Mouse (Mus musculus): ENCODE results near the gene Ccl17. TPM values are rescaled to one million over a fixed set of nuclear protein-coding genes. Genes with fewer than 3 reads are reported as not detected.

The Ccl17 gene
- polyA plus RNA-seq, 1 experiment, result 0.64 TPM

- H3K27me3 ChIP-seq (replicated peaks; ENCODE audit: control insufficient read depth, insufficient read depth, low read length), result no peaks in the 10 kb centered on the region
- TF ChIP-seq POLR2A (IDR thresholded peaks at IDR 0.05; ENCODE audit: low read depth, low read length) (no peak), CTCF (conservative IDR thresholded peaks at IDR 0.05; ENCODE audit: insufficient read depth, insufficient read length, low read depth, low read length) (peak; percentile 47)
- peak; percentile 92 for DNase-seq
- H3K4me1 ChIP-seq (ENCODE audit: control insufficient read depth, insufficient read depth, low read length), result 0 out of 2 replicates have a peak, but pooled peaks cover 2% of the 10 kb centered on the region
- H3K4me3 ChIP-seq (ENCODE audit: insufficient read depth, low read depth, low read length), result no peak overlapping the region
- no peak overlapping the region for H3K27ac ChIP-seq (ENCODE audit: insufficient read depth, low read depth, low read length)
- 34% methylated on average over 6 of the region's 6 CpGs for WGBS
- H3K36me3 ChIP-seq (ENCODE audit: control insufficient read depth, insufficient read depth, low read length), result no peaks in the 10 kb centered on the region
Measured at GRCm38 (mm10) chr8:94812645-94813098, 2.4 kb downstream of the Ccl17 start.

- Histone ChIP-seq H3K4me1 (ENCODE audit: control insufficient read depth, insufficient read depth, low read length) (0 out of 2 replicates have a peak, but pooled peaks cover 2% of the 10 kb centered on the region), H3K27me3 (replicated peaks; ENCODE audit: control insufficient read depth, insufficient read depth, low read length) (no peaks in the 10 kb centered on the region), H3K36me3 (ENCODE audit: control insufficient read depth, insufficient read depth, low read length) (no peaks in the 10 kb centered on the region), H3K27ac (ENCODE audit: insufficient read depth, low read depth, low read length) (no peak overlapping the region), H3K4me3 (ENCODE audit: insufficient read depth, low read depth, low read length) (no peak overlapping the region)
- 0% methylated on average over 1 of the region's 1 CpGs for WGBS
- DNase-seq, result peak; percentile 43
- TF ChIP-seq POLR2A (IDR thresholded peaks at IDR 0.05; ENCODE audit: low read depth, low read length), result no peak
- peak; percentile 35; the same call in 1 of the 2 replicates for TF ChIP-seq CTCF (conservative IDR thresholded peaks at IDR 0.05; ENCODE audit: insufficient read depth, insufficient read length, low read depth, low read length)
Measured at GRCm38 (mm10) chr8:94814556-94814955, 4.3 kb downstream of the Ccl17 start.

DNA sequence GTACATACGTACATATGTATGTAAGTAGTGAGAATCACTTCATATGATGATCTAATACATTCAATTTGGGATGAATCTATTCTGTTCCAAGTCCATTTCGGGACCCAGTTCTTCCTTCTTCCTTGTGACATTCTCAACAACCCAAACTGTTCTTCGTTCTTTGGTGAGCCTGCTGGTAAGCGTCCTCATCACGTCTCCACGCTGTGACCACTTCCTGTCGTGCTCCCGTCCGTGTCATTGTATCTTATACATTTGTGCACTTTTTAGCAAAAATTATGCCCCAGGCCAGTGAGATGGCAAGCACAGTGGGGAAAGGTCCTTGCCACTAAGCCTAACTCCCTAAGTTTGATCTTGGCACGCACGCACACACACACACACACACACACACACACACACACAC lies 7.7 kb downstream of the Ccl17 start:
- no peaks in the 10 kb centered on the region for H3K27me3 ChIP-seq (replicated peaks; ENCODE audit: control insufficient read depth, insufficient read depth, low read length)
- no peaks in the 10 kb centered on the region for H3K4me1 ChIP-seq (ENCODE audit: control insufficient read depth, insufficient read depth, low read length)
- no peak for DNase-seq
- no peak overlapping the region for H3K4me3 ChIP-seq (ENCODE audit: insufficient read depth, low read depth, low read length)
- H3K27ac ChIP-seq (ENCODE audit: insufficient read depth, low read depth, low read length), result no peak overlapping the region
- no peaks in the 10 kb centered on the region for H3K36me3 ChIP-seq (ENCODE audit: control insufficient read depth, insufficient read depth, low read length)
- no peak for TF ChIP-seq POLR2A (IDR thresholded peaks at IDR 0.05; ENCODE audit: low read depth, low read length)
- TF ChIP-seq CTCF (conservative IDR thresholded peaks at IDR 0.05; ENCODE audit: insufficient read depth, insufficient read length, low read depth, low read length), result no peak
- WGBS, result 82% methylated on average over 11 of the region's 11 CpGs

GRCm38 (mm10) chr8:94819671-94820179 lies 9.5 kb downstream of the Ccl17 start:
- DNase-seq, result no peak
- Histone ChIP-seq H3K36me3 (ENCODE audit: control insufficient read depth, insufficient read depth, low read length) (no peaks in the 10 kb centered on the region), H3K27ac (ENCODE audit: insufficient read depth, low read depth, low read length) (no peak overlapping the region), H3K27me3 (replicated peaks; ENCODE audit: control insufficient read depth, insufficient read depth, low read length) (no peaks in the 10 kb centered on the region), H3K4me1 (ENCODE audit: control insufficient read depth, insufficient read depth, low read length) (no peaks in the 10 kb centered on the region), H3K4me3 (ENCODE audit: insufficient read depth, low read depth, low read length) (no peak overlapping the region)
- WGBS, result 86% methylated on average over 6 of the region's 6 CpGs
- TF ChIP-seq CTCF (conservative IDR thresholded peaks at IDR 0.05; ENCODE audit: insufficient read depth, insufficient read length, low read depth, low read length) (no peak), POLR2A (IDR thresholded peaks at IDR 0.05; ENCODE audit: low read depth, low read length) (no peak)

- Histone ChIP-seq H3K4me1 (ENCODE audit: control insufficient read depth, insufficient read depth, low read length) (no peaks in the 10 kb centered on the region), H3K27me3 (replicated peaks; ENCODE audit: control insufficient read depth, insufficient read depth, low read length) (no peaks in the 10 kb centered on the region), H3K27ac (ENCODE audit: insufficient read depth, low read depth, low read length) (no peak overlapping the region), H3K36me3 (ENCODE audit: control insufficient read depth, insufficient read depth, low read length) (no peaks in the 10 kb centered on the region; the same call in 1 of the 2 replicates), H3K4me3 (ENCODE audit: insufficient read depth, low read depth, low read length) (no peak overlapping the region)
- DNase-seq, result peak; percentile 77
- TF ChIP-seq POLR2A (IDR thresholded peaks at IDR 0.05; ENCODE audit: low read depth, low read length) (no peak), CTCF (conservative IDR thresholded peaks at IDR 0.05; ENCODE audit: insufficient read depth, insufficient read length, low read depth, low read length) (no peak)
- 59% methylated on average over 7 of the region's 7 CpGs for WGBS
Measured at GRCm38 (mm10) chr8:94820553-94820952, 10.3 kb downstream of the Ccl17 start.

DNA sequence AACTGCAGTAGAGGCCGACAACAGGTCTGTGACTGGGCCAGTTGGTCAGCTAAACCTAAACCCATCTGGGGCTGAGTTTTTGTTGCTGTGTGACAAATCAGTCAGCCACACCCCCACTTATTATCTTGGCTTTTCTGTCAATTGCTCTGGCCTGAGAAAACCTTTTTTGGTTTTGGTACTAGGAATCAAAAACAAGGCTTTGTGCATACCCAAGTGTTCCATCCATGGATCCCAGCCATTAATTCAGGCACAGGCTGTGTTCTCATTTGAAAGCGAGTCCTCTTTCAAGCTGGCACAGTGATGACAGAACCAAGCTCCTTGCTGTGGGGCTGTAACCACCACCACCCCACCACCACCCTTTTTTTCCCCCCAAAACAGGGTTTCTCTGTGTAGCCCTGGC lies 11.1 kb downstream of the Ccl17 start:
- Histone ChIP-seq H3K27me3 (replicated peaks; ENCODE audit: control insufficient read depth, insufficient read depth, low read length) (no peaks in the 10 kb centered on the region), H3K27ac (ENCODE audit: insufficient read depth, low read depth, low read length) (peak overlapping the region; percentile 36; the same call in 1 of the 2 replicates), H3K4me3 (ENCODE audit: insufficient read depth, low read depth, low read length) (no peak overlapping the region), H3K4me1 (ENCODE audit: control insufficient read depth, insufficient read depth, low read length) (no peaks in the 10 kb centered on the region), H3K36me3 (ENCODE audit: control insufficient read depth, insufficient read depth, low read length) (peaks cover under 1% of the 10 kb centered on the region)
- WGBS, result 88% methylated on average over 2 of the region's 2 CpGs
- TF ChIP-seq CTCF (conservative IDR thresholded peaks at IDR 0.05; ENCODE audit: insufficient read depth, insufficient read length, low read depth, low read length), result no peak
- no peak for TF ChIP-seq POLR2A (IDR thresholded peaks at IDR 0.05; ENCODE audit: low read depth, low read length)
- DNase-seq, result no peak

- peaks cover 5% of the 10 kb centered on the region for H3K36me3 ChIP-seq (ENCODE audit: control insufficient read depth, insufficient read depth, low read length)
- no peak overlapping the region for H3K27ac ChIP-seq (ENCODE audit: insufficient read depth, low read depth, low read length)
- peak; percentile 78 for DNase-seq
- TF ChIP-seq CTCF (conservative IDR thresholded peaks at IDR 0.05; ENCODE audit: insufficient read depth, insufficient read length, low read depth, low read length) (peak; percentile 80), POLR2A (IDR thresholded peaks at IDR 0.05; ENCODE audit: low read depth, low read length) (no peak)
- no peaks in the 10 kb centered on the region for H3K27me3 ChIP-seq (replicated peaks; ENCODE audit: control insufficient read depth, insufficient read depth, low read length)
- H3K4me3 ChIP-seq (ENCODE audit: insufficient read depth, low read depth, low read length), result no peak overlapping the region
- WGBS, result 68% methylated on average over 23 of the region's 23 CpGs
- no peaks in the 10 kb centered on the region for H3K4me1 ChIP-seq (ENCODE audit: control insufficient read depth, insufficient read depth, low read length)
Measured at GRCm38 (mm10) chr8:94822637-94823560, 12.6 kb downstream of the Ccl17 start.

Measured in kidney, adult 2 months (tissue).